Mouse (Mus musculus) adrenal gland, postnatal 14 days (tissue): ENCODE results near the gene Abhd17c. TPM values are rescaled to one million over a fixed set of nuclear protein-coding genes. Genes with fewer than 3 reads are reported as not detected.
"Not testable (repeated sequence)": the region's sequence is repeated elsewhere in the genome, so short reads cannot be mapped to it uniquely, and the experiment has no call there.

Experiments used
- DNase-seq: peaks from one replicate; pipeline ENCODE4 v3.0.0; 2021; ENCODE audit warnings: mixed read lengths
- long read RNA-seq, 2 experiments: library from polyadenylated mRNA; stranded (forward); transcript quantifications; one replicate each; pipeline ENCODE4 v2.0.0; 2021
- total RNA-seq: library from RNA; stranded (reverse); gene quantifications from 2 replicates; pipeline ENCODE4 v1.2.3, GENCODE M21; 2021

Gene Abhd17c
- 33.3 and 44.3 TPM in 2 replicates for total RNA-seq
- long read RNA-seq, experiment 1, transcript Abhd17c-201 (3 exons, 2,238 nt), result major isoform, 80 of 82 reads
- long read RNA-seq, experiment 1, partial matches to known transcripts, result 0 of 82 reads
- long read RNA-seq, experiment 1, other reads (novel, unspliced or antisense), result 2 of 82 reads
- long read RNA-seq, experiment 2, transcript Abhd17c-201 (3 exons, 2,238 nt), result major isoform, 67 of 68 reads
- long read RNA-seq, experiment 2, partial matches to known transcripts, result 0 of 68 reads
- long read RNA-seq, experiment 2, other reads (novel, unspliced or antisense), result 1 of 68 reads

GRCm38 (mm10) chr7:84151001-84151959 is at the start of gene Abhd17c:
TSS of gene Abhd17c (minus strand) at chr7:84151893.
- peak; percentile 73 for DNase-seq

DNA sequence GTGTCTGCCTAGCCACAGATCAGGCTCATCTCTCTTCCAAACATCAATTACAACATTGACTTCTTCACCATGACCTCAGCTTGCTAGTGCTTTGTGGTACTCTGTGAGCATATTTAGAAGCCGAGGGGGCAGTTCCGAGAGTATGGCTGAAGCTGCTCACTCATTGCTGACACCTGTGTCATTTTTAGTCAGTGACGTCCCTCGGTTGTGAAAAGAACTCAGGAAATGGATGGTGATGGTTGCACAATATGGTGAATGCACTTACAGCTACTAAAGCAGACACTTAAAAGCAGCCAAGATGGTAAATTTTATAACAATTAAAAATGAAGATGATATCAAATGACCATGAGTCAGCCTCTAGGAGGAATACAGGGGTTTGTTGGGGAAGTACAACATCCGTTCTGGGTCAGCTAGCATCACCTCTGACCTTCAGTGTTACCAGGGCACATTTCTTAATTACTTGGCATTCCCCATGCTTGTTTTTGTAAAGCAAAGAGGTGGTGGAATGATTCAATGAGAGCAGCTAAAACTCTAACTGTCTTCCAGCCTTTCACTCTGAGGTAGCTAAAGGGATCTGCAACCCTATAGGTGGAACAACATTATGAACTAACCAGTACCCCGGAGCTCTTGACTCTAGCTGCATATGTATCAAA is 45.6 kb upstream of the Abhd17c start:
- no peak for DNase-seq

- DNase-seq, result no peak
These were observed 44.5 kb upstream of the Abhd17c start for GRCm38 (mm10) chr7:84196221-84196620.

DNA sequence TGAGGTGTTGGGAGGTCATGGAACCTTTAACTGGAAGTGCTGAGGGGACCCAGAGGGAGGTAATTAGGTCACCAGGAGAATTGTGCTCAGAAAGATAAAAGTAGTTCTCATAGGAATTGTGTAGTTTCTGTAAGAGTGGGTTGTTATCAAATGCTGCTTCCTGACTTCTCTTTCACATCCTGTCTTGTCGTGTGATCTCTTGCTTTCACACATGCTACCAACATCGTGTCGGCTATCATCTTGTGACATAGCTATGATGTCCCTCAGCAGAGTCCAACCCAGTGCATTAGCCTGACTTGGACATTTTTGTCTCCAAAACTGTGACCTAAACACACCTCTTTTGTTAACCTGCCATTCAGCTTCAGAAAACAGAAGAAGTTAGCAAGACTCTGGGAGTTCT is 40.6 kb upstream of the Abhd17c start:
- no peak for DNase-seq

DNA sequence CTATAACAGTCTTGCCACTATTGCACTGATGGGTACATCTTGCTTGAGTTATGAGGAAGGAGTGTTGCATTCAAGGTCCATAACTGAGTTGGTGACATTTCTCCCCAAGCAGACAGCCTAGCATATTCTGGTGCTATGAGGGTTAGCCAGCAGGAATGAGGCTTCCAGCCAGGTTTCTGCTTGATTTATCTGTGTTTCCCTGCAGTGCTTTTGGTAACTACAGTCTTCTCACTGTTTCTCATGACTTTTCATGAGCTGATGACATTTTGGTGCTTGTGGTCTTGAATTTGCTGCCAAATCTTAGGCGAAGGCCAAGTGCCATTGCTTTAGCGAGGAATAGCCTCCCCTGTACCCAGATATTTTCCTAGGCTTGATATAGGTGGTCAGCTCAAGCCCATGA is 39.8 kb upstream of the Abhd17c start:
- DNase-seq, result no peak

- no peak for DNase-seq
These were observed 36.5 kb upstream of the Abhd17c start for GRCm38 (mm10) chr7:84188196-84188595.

GRCm38 (mm10) chr7:84185196-84185595 is 33.5 kb upstream of the Abhd17c start:
- no peak for DNase-seq

DNA sequence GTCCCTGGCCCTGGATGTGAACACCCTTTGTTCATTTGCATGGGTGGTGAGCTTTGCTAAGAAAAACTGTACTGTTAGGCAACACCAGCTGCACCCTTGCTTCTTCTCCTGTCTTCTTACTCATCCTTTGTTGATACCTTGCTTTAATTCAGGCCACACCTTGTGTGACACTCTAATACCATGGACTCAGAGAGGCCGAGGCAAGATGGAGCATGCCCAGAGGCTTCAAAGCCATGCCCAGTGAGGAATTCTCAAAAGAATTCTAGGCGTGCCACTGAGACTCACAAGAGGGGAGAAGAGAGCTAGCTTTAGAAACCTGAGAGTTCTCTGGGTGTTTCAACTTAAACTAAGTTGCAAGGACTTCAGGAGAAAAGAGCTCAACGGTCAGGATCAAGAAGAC is 33.0 kb upstream of the Abhd17c start:
- DNase-seq, result no peak

DNA sequence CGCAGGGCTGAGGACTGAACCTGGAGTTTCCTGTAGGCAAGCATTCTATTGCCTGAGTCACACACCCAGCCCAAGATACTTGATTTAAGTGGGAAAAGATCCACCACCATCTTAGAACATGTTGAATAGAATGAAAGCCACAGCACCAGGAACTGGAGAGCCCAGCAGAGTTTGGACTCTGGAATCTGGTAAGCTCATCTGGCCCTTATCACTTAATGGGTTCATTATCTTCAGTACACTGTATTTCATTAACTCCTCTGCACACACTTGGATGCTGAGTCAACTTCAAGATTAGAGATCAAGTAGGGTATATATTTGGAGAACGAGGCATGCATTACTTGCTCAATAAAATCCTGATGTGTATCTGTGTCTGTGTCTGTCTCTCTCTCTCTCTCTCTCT is 27.1 kb upstream of the Abhd17c start:
- not testable (repeated sequence) for DNase-seq

- no peak for DNase-seq
These were observed 23.2 kb upstream of the Abhd17c start for GRCm38 (mm10) chr7:84174655-84175448.

DNA sequence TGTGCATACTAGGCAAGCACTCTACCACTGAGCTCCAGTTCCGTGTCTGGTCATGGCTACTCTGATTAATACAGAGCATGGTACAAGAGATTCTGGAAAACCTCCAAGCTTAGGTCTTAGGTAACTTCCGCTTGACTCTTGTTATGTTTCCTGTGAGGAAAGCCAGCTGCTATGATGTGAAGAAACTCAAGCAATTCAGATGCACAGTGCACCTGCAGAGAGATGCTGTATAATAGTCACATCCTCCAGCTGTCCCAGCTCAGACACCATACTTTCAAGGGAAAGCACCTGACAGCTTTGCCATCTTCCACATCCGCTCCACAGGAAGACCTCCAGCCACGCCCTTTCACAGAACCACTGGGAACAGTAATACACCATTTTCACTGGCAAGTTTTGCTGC is 21.7 kb upstream of the Abhd17c start:
- no peak for DNase-seq

- no peak for DNase-seq
These were observed 19.6 kb upstream of the Abhd17c start for GRCm38 (mm10) chr7:84171177-84171787.

- no peak for DNase-seq
These were observed 16.7 kb upstream of the Abhd17c start for GRCm38 (mm10) chr7:84168355-84168754.

GRCm38 (mm10) chr7:84166721-84167419 is 15.2 kb upstream of the Abhd17c start:
- no peak for DNase-seq

DNA sequence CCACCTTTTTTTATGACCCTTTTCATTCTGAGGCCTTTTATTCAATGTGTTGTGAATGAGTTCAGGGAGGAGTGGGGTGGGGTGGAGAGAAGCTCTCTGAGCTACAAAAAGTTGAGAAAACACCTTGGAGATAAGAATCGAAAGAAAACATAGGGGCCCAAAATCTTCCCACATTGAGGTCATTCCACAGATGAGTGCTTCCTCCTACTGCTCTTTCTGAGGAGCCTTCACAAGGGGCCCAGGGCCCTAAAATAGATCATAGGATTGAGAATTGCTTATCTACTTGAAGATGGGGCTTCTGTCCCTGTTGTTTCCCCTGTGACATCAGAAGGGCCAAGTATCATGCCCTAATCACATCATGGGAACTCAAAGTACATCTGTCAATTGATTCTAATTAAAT is 14.3 kb upstream of the Abhd17c start:
- DNase-seq, result no peak

- no peak for DNase-seq
These were observed 13.6 kb upstream of the Abhd17c start for GRCm38 (mm10) chr7:84165288-84165687.

DNA sequence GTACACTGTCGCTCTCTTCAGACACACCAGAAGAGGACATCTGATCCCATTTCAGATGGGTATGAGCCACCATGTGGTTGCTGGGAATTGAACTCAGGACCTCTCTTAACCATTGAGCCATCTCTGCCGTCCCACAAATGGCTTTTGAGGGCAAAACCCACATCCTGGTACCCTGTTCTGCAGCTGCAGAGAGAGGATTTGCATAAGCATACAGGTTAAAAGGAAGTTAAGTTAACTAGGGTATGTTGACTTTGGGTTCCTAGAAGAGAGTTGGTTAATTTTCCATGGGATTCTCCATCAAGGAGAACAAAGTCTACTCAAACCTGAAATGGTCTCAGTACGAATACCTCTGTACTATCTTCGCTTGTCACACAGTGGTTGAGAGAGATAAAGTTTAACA is 13.2 kb upstream of the Abhd17c start:
- no peak for DNase-seq

DNA sequence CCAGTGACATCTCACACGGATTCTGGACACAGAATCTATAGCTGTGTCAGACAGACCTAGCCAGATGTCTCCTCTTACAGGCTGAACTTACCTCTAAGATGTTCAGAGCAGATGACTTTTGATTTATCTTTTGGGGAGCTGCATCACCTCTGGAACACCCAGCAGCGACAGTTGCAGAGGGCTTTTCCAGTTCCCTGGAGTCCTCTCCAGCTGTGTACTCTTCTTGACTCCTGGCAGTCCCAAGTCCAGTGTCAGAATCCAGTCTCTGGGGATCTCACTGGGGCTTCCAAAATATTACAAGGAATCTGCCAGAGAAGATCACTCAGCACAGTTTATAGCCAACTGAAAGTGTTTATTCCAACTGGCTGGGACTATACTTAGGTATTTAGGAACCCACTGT is 12.7 kb upstream of the Abhd17c start:
- no peak for DNase-seq

DNA sequence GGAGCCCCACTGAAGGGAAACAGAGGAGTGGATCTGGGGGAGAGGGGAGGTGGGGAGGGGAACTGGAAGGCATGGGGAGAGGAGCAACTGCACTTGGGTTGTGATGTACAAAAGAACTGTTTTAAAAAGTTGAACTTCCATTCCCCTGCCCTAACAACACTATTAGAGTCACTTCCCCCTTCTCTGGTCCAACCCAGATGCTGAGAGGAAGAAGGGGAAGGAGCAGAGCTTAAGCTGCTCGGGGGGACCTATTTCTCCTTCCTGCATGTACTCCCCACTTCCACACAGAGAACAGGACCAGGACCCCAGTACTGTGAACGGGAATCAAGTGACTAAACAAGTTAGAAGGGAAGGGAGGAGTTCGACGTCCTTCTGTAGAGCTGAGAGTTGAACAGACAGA is 11.9 kb upstream of the Abhd17c start:
- DNase-seq, result no peak

DNA sequence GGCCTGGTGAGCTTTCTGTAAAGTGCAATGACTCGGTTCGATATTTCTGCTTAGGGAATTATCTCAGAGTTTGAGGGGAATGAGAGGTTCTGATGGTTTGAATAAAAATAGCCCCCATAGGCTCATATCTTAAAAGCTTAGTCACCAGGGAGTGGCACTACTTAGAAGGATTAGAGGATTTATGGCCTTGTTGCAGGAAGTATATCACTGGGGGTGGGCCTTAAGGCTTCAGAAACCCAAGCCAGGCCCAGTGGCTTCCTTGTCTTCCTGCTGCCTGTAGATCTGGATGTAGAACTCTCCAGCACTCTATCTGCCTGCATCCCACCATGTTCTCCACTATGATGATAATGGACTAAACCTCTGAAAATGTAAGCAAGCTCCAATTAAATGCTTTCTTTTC is 7.7 kb upstream of the Abhd17c start:
- DNase-seq, result no peak

- DNase-seq, result no peak
These were observed 2.1 kb upstream of the Abhd17c start for GRCm38 (mm10) chr7:84153821-84154220.
